Mouse (Mus musculus) limb, embryonic 15.5 days (tissue): ENCODE measurements around the gene Pnn. TPM values are rescaled to one million over a fixed set of nuclear protein-coding genes. Genes with fewer than 3 reads are reported as not detected.

Experiments used
- polyA plus RNA-seq: library from polyadenylated mRNA; unstranded; fragments of >200 nt; fragmentation: Nextera tagmentation; extraction: Ambion mirVana; gene quantifications from 2 replicates; pipeline ENCODE4 v1.2.1, GENCODE M21; 2015

Pnn gene
- polyA plus RNA-seq, 1 experiment from 2014 or later: 103 TPM

Other genes starting within 250 kb of the Pnn start
- gene Sec23a, start 54.9 kb upstream of the Pnn start, polyA plus RNA-seq: 105 and 107 TPM in 2 replicates
- gene Gemin2, start 53.5 kb upstream of the Pnn start, polyA plus RNA-seq: 25.3 and 25.7 TPM in 2 replicates
- gene Trappc6b, start 5.4 kb upstream of the Pnn start, polyA plus RNA-seq: 83.1 and 84.9 TPM in 2 replicates
- gene Mia2, start 28.9 kb downstream of the Pnn start, polyA plus RNA-seq: 63.0 and 68.1 TPM in 2 replicates
- gene Fbxo33, start 152.8 kb downstream of the Pnn start, polyA plus RNA-seq: 5.8 and 8.6 TPM in 2 replicates